Mouse (Mus musculus): ENCODE results near the gene Klhl32. TPM values are rescaled to one million over a fixed set of nuclear protein-coding genes. Genes with fewer than 3 reads are reported as not detected.

Gene Klhl32
- polyA plus RNA-seq, 1 experiment from 2014 or later: 38.5 TPM

- H3K9ac ChIP-seq (ENCODE audit: low read depth, low read length): no peak overlapping the region
- no peaks in the 10 kb centered on the region for H3K36me3 ChIP-seq (ENCODE audit: control insufficient read depth, insufficient read depth, low read length)
- H3K4me2 ChIP-seq (ENCODE audit: low read length): no peak overlapping the region
- no peaks in the 10 kb centered on the region for H3K9me3 ChIP-seq (ENCODE audit: control insufficient read depth, low read length)
- H3K4me3 ChIP-seq (ENCODE audit: low read length): no peak overlapping the region
- H3K27me3 ChIP-seq (replicated peaks; ENCODE audit: control insufficient read depth, insufficient read depth, low read length): no peaks in the 10 kb centered on the region
- 52% methylated on average over 2 of the region's 2 CpGs for WGBS
- peaks cover 4% of the 10 kb centered on the region for H3K4me1 ChIP-seq (ENCODE audit: control insufficient read depth, insufficient read depth, low read depth, low read length)
- ATAC-seq: no peak
- H3K27ac ChIP-seq (ENCODE audit: low read depth, low read length): no peak overlapping the region
These were observed 220.5 kb downstream of the Klhl32 start for GRCm38 (mm10) chr4:24630430-24630829.

GRCm38 (mm10) chr4:24627871-24628270, 223.1 kb downstream of the Klhl32 start:
- Histone ChIP-seq H3K4me1 (ENCODE audit: control insufficient read depth, insufficient read depth, low read depth, low read length) (peaks cover 4% of the 10 kb centered on the region), H3K4me2 (ENCODE audit: low read length) (no peak overlapping the region), H3K9ac (ENCODE audit: low read depth, low read length) (no peak overlapping the region), H3K4me3 (ENCODE audit: low read length) (no peak overlapping the region), H3K27ac (ENCODE audit: low read depth, low read length) (no peak overlapping the region), H3K9me3 (ENCODE audit: control insufficient read depth, low read length) (no peaks in the 10 kb centered on the region), H3K27me3 (replicated peaks; ENCODE audit: control insufficient read depth, insufficient read depth, low read length) (no peaks in the 10 kb centered on the region), H3K36me3 (ENCODE audit: control insufficient read depth, insufficient read depth, low read length) (no peaks in the 10 kb centered on the region)
- ATAC-seq: no peak
- WGBS: 54% methylated on average over 1 of the region's 1 CpGs

GRCm38 (mm10) chr4:24626686-24627085, 224.2 kb downstream of the Klhl32 start:
- 76% methylated on average over 4 of the region's 4 CpGs for WGBS
- ATAC-seq: no peak
- H3K27ac ChIP-seq (ENCODE audit: low read depth, low read length): no peak overlapping the region
- no peaks in the 10 kb centered on the region for H3K9me3 ChIP-seq (ENCODE audit: control insufficient read depth, low read length)
- no peak overlapping the region for H3K4me2 ChIP-seq (ENCODE audit: low read length)
- H3K9ac ChIP-seq (ENCODE audit: low read depth, low read length): no peak overlapping the region
- no peaks in the 10 kb centered on the region for H3K27me3 ChIP-seq (replicated peaks; ENCODE audit: control insufficient read depth, insufficient read depth, low read length)
- no peak overlapping the region for H3K4me3 ChIP-seq (ENCODE audit: low read length)
- no peaks in the 10 kb centered on the region for H3K36me3 ChIP-seq (ENCODE audit: control insufficient read depth, insufficient read depth, low read length)
- peaks cover 4% of the 10 kb centered on the region for H3K4me1 ChIP-seq (ENCODE audit: control insufficient read depth, insufficient read depth, low read depth, low read length)

GRCm38 (mm10) chr4:24625951-24626584, 224.9 kb downstream of the Klhl32 start:
- H3K36me3 ChIP-seq (ENCODE audit: control insufficient read depth, insufficient read depth, low read length): no peaks in the 10 kb centered on the region
- no peak overlapping the region for H3K9ac ChIP-seq (ENCODE audit: low read depth, low read length)
- no peaks in the 10 kb centered on the region for H3K9me3 ChIP-seq (ENCODE audit: control insufficient read depth, low read length)
- no peak for ATAC-seq
- H3K4me1 ChIP-seq (ENCODE audit: control insufficient read depth, insufficient read depth, low read depth, low read length): peaks cover under 1% of the 10 kb centered on the region
- H3K27me3 ChIP-seq (replicated peaks; ENCODE audit: control insufficient read depth, insufficient read depth, low read length): no peaks in the 10 kb centered on the region
- 78% methylated on average over 13 of the region's 13 CpGs for WGBS
- no peak overlapping the region for H3K4me2 ChIP-seq (ENCODE audit: low read length)
- no peak overlapping the region for H3K27ac ChIP-seq (ENCODE audit: low read depth, low read length)
- H3K4me3 ChIP-seq (ENCODE audit: low read length): no peak overlapping the region

GRCm38 (mm10) chr4:24621422-24622187, 229.3 kb downstream of the Klhl32 start:
- Histone ChIP-seq H3K9ac (ENCODE audit: low read depth, low read length) (no peak overlapping the region), H3K4me1 (ENCODE audit: control insufficient read depth, insufficient read depth, low read depth, low read length) (no peaks in the 10 kb centered on the region), H3K9me3 (ENCODE audit: control insufficient read depth, low read length) (no peaks in the 10 kb centered on the region), H3K27me3 (replicated peaks; ENCODE audit: control insufficient read depth, insufficient read depth, low read length) (no peaks in the 10 kb centered on the region), H3K4me2 (ENCODE audit: low read length) (no peak overlapping the region), H3K27ac (ENCODE audit: low read depth, low read length) (no peak overlapping the region), H3K36me3 (ENCODE audit: control insufficient read depth, insufficient read depth, low read length) (no peaks in the 10 kb centered on the region), H3K4me3 (ENCODE audit: low read length) (no peak overlapping the region)
- 65% methylated on average over 9 of the region's 9 CpGs for WGBS
- peak; percentile 53 for ATAC-seq

- peak; percentile 55; the same call in 1 of the 2 replicates for ATAC-seq
- WGBS: 73% methylated on average over 5 of the region's 5 CpGs
- Histone ChIP-seq H3K9ac (ENCODE audit: low read depth, low read length) (no peak overlapping the region), H3K4me3 (ENCODE audit: low read length) (no peak overlapping the region), H3K4me1 (ENCODE audit: control insufficient read depth, insufficient read depth, low read depth, low read length) (no peaks in the 10 kb centered on the region), H3K27ac (ENCODE audit: low read depth, low read length) (no peak overlapping the region), H3K27me3 (replicated peaks; ENCODE audit: control insufficient read depth, insufficient read depth, low read length) (no peaks in the 10 kb centered on the region), H3K36me3 (ENCODE audit: control insufficient read depth, insufficient read depth, low read length) (no peaks in the 10 kb centered on the region), H3K9me3 (ENCODE audit: control insufficient read depth, low read length) (no peaks in the 10 kb centered on the region), H3K4me2 (ENCODE audit: low read length) (no peak overlapping the region)
These were observed 230.5 kb downstream of the Klhl32 start for GRCm38 (mm10) chr4:24620440-24620839.

GRCm38 (mm10) chr4:24620005-24620404, 230.9 kb downstream of the Klhl32 start:
- Histone ChIP-seq H3K9me3 (ENCODE audit: control insufficient read depth, low read length) (no peaks in the 10 kb centered on the region), H3K4me1 (ENCODE audit: control insufficient read depth, insufficient read depth, low read depth, low read length) (no peaks in the 10 kb centered on the region), H3K27me3 (replicated peaks; ENCODE audit: control insufficient read depth, insufficient read depth, low read length) (no peaks in the 10 kb centered on the region), H3K36me3 (ENCODE audit: control insufficient read depth, insufficient read depth, low read length) (no peaks in the 10 kb centered on the region), H3K27ac (ENCODE audit: low read depth, low read length) (no peak overlapping the region), H3K9ac (ENCODE audit: low read depth, low read length) (no peak overlapping the region), H3K4me2 (ENCODE audit: low read length) (no peak overlapping the region), H3K4me3 (ENCODE audit: low read length) (no peak overlapping the region)
- 79% methylated on average over 6 of the region's 6 CpGs for WGBS
- ATAC-seq: peak; percentile 61

- Histone ChIP-seq H3K4me1 (ENCODE audit: control insufficient read depth, insufficient read depth, low read depth, low read length) (no peaks in the 10 kb centered on the region), H3K27me3 (replicated peaks; ENCODE audit: control insufficient read depth, insufficient read depth, low read length) (no peaks in the 10 kb centered on the region), H3K36me3 (ENCODE audit: control insufficient read depth, insufficient read depth, low read length) (no peaks in the 10 kb centered on the region), H3K4me2 (ENCODE audit: low read length) (no peak overlapping the region), H3K9me3 (ENCODE audit: control insufficient read depth, low read length) (no peaks in the 10 kb centered on the region), H3K9ac (ENCODE audit: low read depth, low read length) (no peak overlapping the region), H3K4me3 (ENCODE audit: low read length) (no peak overlapping the region), H3K27ac (ENCODE audit: low read depth, low read length) (no peak overlapping the region)
- 91% methylated on average over 2 of the region's 2 CpGs for WGBS
- ATAC-seq: no peak
These were observed 241.4 kb downstream of the Klhl32 start for GRCm38 (mm10) chr4:24609564-24609963.

GRCm38 (mm10) chr4:24609085-24609484, 241.8 kb downstream of the Klhl32 start:
- H3K27me3 ChIP-seq (replicated peaks; ENCODE audit: control insufficient read depth, insufficient read depth, low read length): no peaks in the 10 kb centered on the region
- H3K36me3 ChIP-seq (ENCODE audit: control insufficient read depth, insufficient read depth, low read length): no peaks in the 10 kb centered on the region
- H3K27ac ChIP-seq (ENCODE audit: low read depth, low read length): no peak overlapping the region
- no peak for ATAC-seq
- no peak overlapping the region for H3K4me2 ChIP-seq (ENCODE audit: low read length)
- no peak overlapping the region for H3K4me3 ChIP-seq (ENCODE audit: low read length)
- no peaks in the 10 kb centered on the region for H3K4me1 ChIP-seq (ENCODE audit: control insufficient read depth, insufficient read depth, low read depth, low read length)
- no peaks in the 10 kb centered on the region for H3K9me3 ChIP-seq (ENCODE audit: control insufficient read depth, low read length)
- 85% methylated on average over 3 of the region's 3 CpGs for WGBS
- H3K9ac ChIP-seq (ENCODE audit: low read depth, low read length): no peak overlapping the region
